Mouse (Mus musculus): Measurements from ENCODE around the gene Prrt1. TPM values are rescaled to one million over a fixed set of nuclear protein-coding genes. Genes with fewer than 3 reads are reported as not detected.
A peak's percentile ranks its signal among the peaks of the same experiment; 100 is the strongest.

The Prrt1 gene
- polyA plus RNA-seq, 1 experiment from 2014 or later = 10.4 TPM

GRCm38 (mm10) chr17:34588767-34589166 lies 40.6 kb upstream of the Prrt1 start:
- Histone ChIP-seq H3K9me3 (ENCODE audit: control insufficient read depth, low read length) (no peaks in the 10 kb centered on the region), H3K4me3 (replicated peaks; ENCODE audit: low read length) (no peak overlapping the region), H3K4me1 (replicated peaks; ENCODE audit: control insufficient read depth, insufficient read depth, low read length) (peaks cover 40% of the 10 kb centered on the region), H3K9ac (replicated peaks; ENCODE audit: low read depth, low read length) (no peak overlapping the region), H3K27me3 (replicated peaks; ENCODE audit: control insufficient read depth, insufficient read depth, low read length) (no peaks in the 10 kb centered on the region), H3K27ac (ENCODE audit: low read length) (no peak overlapping the region), H3K36me3 (ENCODE audit: control insufficient read depth, insufficient read depth) (no peaks in the 10 kb centered on the region), H3K4me2 (ENCODE audit: low read length) (no peak overlapping the region; the same call in 1 of the 2 replicates)
- WGBS = 54% methylated on average over 3 of the region's 3 CpGs
- no peak for ATAC-seq

GRCm38 (mm10) chr17:34589206-34589605 lies 40.1 kb upstream of the Prrt1 start:
- Histone ChIP-seq H3K9me3 (ENCODE audit: control insufficient read depth, low read length) (no peaks in the 10 kb centered on the region), H3K27me3 (replicated peaks; ENCODE audit: control insufficient read depth, insufficient read depth, low read length) (no peaks in the 10 kb centered on the region), H3K4me2 (ENCODE audit: low read length) (no peak overlapping the region), H3K4me3 (replicated peaks; ENCODE audit: low read length) (no peak overlapping the region), H3K4me1 (replicated peaks; ENCODE audit: control insufficient read depth, insufficient read depth, low read length) (peaks cover 45% of the 10 kb centered on the region), H3K27ac (ENCODE audit: low read length) (no peak overlapping the region), H3K36me3 (ENCODE audit: control insufficient read depth, insufficient read depth) (no peaks in the 10 kb centered on the region), H3K9ac (replicated peaks; ENCODE audit: low read depth, low read length) (no peak overlapping the region)
- ATAC-seq = no peak
- WGBS = 49% methylated on average over 7 of the region's 7 CpGs

GRCm38 (mm10) chr17:34589681-34590101 lies 39.6 kb upstream of the Prrt1 start, which contains the start of gene Gpsm3:
Gene Gpsm3, plus strand, starts transcription at chr17:34589806.
- Histone ChIP-seq H3K27me3 (replicated peaks; ENCODE audit: control insufficient read depth, insufficient read depth, low read length) (no peaks in the 10 kb centered on the region), H3K9me3 (ENCODE audit: control insufficient read depth, low read length) (no peaks in the 10 kb centered on the region), H3K4me3 (replicated peaks; ENCODE audit: low read length) (no peak within 1 kb of the TSS), H3K9ac (replicated peaks; ENCODE audit: low read depth, low read length) (no peak within 1 kb of the TSS), H3K4me2 (ENCODE audit: low read length) (no peak within 1 kb of the TSS), H3K27ac (ENCODE audit: low read length) (no peak within 1 kb of the TSS), H3K36me3 (ENCODE audit: control insufficient read depth, insufficient read depth) (no peaks in the 10 kb centered on the region), H3K4me1 (replicated peaks; ENCODE audit: control insufficient read depth, insufficient read depth, low read length) (peaks cover 50% of the 10 kb centered on the region)
- WGBS = 51% methylated on average over 7 of the region's 7 CpGs
- no peak for ATAC-seq

GRCm38 (mm10) chr17:34590154-34590987 lies 39.0 kb upstream of the Prrt1 start:
- Histone ChIP-seq H3K9me3 (ENCODE audit: control insufficient read depth, low read length) (no peaks in the 10 kb centered on the region), H3K9ac (replicated peaks; ENCODE audit: low read depth, low read length) (no peak overlapping the region), H3K27me3 (replicated peaks; ENCODE audit: control insufficient read depth, insufficient read depth, low read length) (no peaks in the 10 kb centered on the region), H3K36me3 (ENCODE audit: control insufficient read depth, insufficient read depth) (0 out of 2 replicates have a peak, but pooled peaks cover 1% of the 10 kb centered on the region), H3K4me2 (ENCODE audit: low read length) (no peak overlapping the region), H3K4me3 (replicated peaks; ENCODE audit: low read length) (no peak overlapping the region), H3K4me1 (replicated peaks; ENCODE audit: control insufficient read depth, insufficient read depth, low read length) (peaks cover 53% of the 10 kb centered on the region), H3K27ac (ENCODE audit: low read length) (no peak overlapping the region; the same call in 1 of the 2 replicates)
- no peak for ATAC-seq
- WGBS = 72% methylated on average over 15 of the region's 15 CpGs

- H3K36me3 ChIP-seq (ENCODE audit: control insufficient read depth, insufficient read depth) = 0 out of 2 replicates have a peak, but pooled peaks cover 3% of the 10 kb centered on the region
- H3K27ac ChIP-seq (ENCODE audit: low read length) = peak within 1 kb of the TSS; percentile 96
- ATAC-seq = peak; percentile 2
- peak within 1 kb of the TSS; percentile 81 for H3K4me3 ChIP-seq (replicated peaks; ENCODE audit: low read length)
- H3K9ac ChIP-seq (replicated peaks; ENCODE audit: low read depth, low read length) = peak within 1 kb of the TSS; percentile 98
- peaks cover 44% of the 10 kb centered on the region for H3K4me1 ChIP-seq (replicated peaks; ENCODE audit: control insufficient read depth, insufficient read depth, low read length)
- peak within 1 kb of the TSS; percentile 67 for H3K4me2 ChIP-seq (ENCODE audit: low read length)
- WGBS = 2% methylated on average over 21 of the region's 21 CpGs
- H3K27me3 ChIP-seq (replicated peaks; ENCODE audit: control insufficient read depth, insufficient read depth, low read length) = no peaks in the 10 kb centered on the region
- no peaks in the 10 kb centered on the region for H3K9me3 ChIP-seq (ENCODE audit: control insufficient read depth, low read length)
Measured at GRCm38 (mm10) chr17:34591029-34591993, 38.0 kb upstream of the Prrt1 start, which contains the start of gene Pbx2. Gene Pbx2, plus strand, starts transcription at chr17:34591266.

- Histone ChIP-seq H3K4me1 (replicated peaks; ENCODE audit: control insufficient read depth, insufficient read depth, low read length) (peaks cover 42% of the 10 kb centered on the region), H3K36me3 (ENCODE audit: control insufficient read depth, insufficient read depth) (0 out of 2 replicates have a peak, but pooled peaks cover 3% of the 10 kb centered on the region), H3K27ac (ENCODE audit: low read length) (peak overlapping the region; percentile 96), H3K9ac (replicated peaks; ENCODE audit: low read depth, low read length) (peak overlapping the region; percentile 98), H3K4me2 (ENCODE audit: low read length) (peak overlapping the region; percentile 67), H3K27me3 (replicated peaks; ENCODE audit: control insufficient read depth, insufficient read depth, low read length) (no peaks in the 10 kb centered on the region), H3K4me3 (replicated peaks; ENCODE audit: low read length) (peak overlapping the region; percentile 81), H3K9me3 (ENCODE audit: control insufficient read depth, low read length) (no peaks in the 10 kb centered on the region)
- peak; percentile 29 for ATAC-seq
- WGBS = under 1% methylated on average over 22 of the region's 35 CpGs
Measured at GRCm38 (mm10) chr17:34591994-34592375, 37.3 kb upstream of the Prrt1 start.

GRCm38 (mm10) chr17:34592581-34593549 lies 36.5 kb upstream of the Prrt1 start:
- peak overlapping the region; percentile 96 for H3K27ac ChIP-seq (ENCODE audit: low read length)
- H3K4me2 ChIP-seq (ENCODE audit: low read length) = peak overlapping the region; percentile 67
- H3K27me3 ChIP-seq (replicated peaks; ENCODE audit: control insufficient read depth, insufficient read depth, low read length) = no peaks in the 10 kb centered on the region
- peaks cover 41% of the 10 kb centered on the region for H3K4me1 ChIP-seq (replicated peaks; ENCODE audit: control insufficient read depth, insufficient read depth, low read length)
- 0 out of 2 replicates have a peak, but pooled peaks cover 3% of the 10 kb centered on the region for H3K36me3 ChIP-seq (ENCODE audit: control insufficient read depth, insufficient read depth)
- WGBS = under 1% methylated on average over 30 of the region's 32 CpGs
- H3K9ac ChIP-seq (replicated peaks; ENCODE audit: low read depth, low read length) = peak overlapping the region; percentile 98
- no peaks in the 10 kb centered on the region for H3K9me3 ChIP-seq (ENCODE audit: control insufficient read depth, low read length)
- H3K4me3 ChIP-seq (replicated peaks; ENCODE audit: low read length) = peak overlapping the region; percentile 81
- peak; percentile 13 for ATAC-seq

GRCm38 (mm10) chr17:34593752-34594525 lies 35.4 kb upstream of the Prrt1 start:
- H3K27me3 ChIP-seq (replicated peaks; ENCODE audit: control insufficient read depth, insufficient read depth, low read length) = no peaks in the 10 kb centered on the region
- peak overlapping the region; percentile 81 for H3K4me3 ChIP-seq (replicated peaks; ENCODE audit: low read length)
- peaks cover 35% of the 10 kb centered on the region for H3K4me1 ChIP-seq (replicated peaks; ENCODE audit: control insufficient read depth, insufficient read depth, low read length)
- H3K4me2 ChIP-seq (ENCODE audit: low read length) = peak overlapping the region; percentile 67
- peak overlapping the region; percentile 98 for H3K9ac ChIP-seq (replicated peaks; ENCODE audit: low read depth, low read length)
- 0 out of 2 replicates have a peak, but pooled peaks cover 3% of the 10 kb centered on the region for H3K36me3 ChIP-seq (ENCODE audit: control insufficient read depth, insufficient read depth)
- ATAC-seq = no peak
- WGBS = 45% methylated on average over 32 of the region's 34 CpGs
- H3K27ac ChIP-seq (ENCODE audit: low read length) = peak overlapping the region; percentile 96
- no peaks in the 10 kb centered on the region for H3K9me3 ChIP-seq (ENCODE audit: control insufficient read depth, low read length)
